Mouse (Mus musculus) right cerebral cortex, adult 18-20 months (tissue): ENCODE measurements around the gene Guca2a.

Source experiments
- DNase-seq: peaks from one replicate; pipeline ENCODE4 v3.0.0; 2022; ENCODE audit warnings: mixed read lengths

Gene Guca2a

DNA sequence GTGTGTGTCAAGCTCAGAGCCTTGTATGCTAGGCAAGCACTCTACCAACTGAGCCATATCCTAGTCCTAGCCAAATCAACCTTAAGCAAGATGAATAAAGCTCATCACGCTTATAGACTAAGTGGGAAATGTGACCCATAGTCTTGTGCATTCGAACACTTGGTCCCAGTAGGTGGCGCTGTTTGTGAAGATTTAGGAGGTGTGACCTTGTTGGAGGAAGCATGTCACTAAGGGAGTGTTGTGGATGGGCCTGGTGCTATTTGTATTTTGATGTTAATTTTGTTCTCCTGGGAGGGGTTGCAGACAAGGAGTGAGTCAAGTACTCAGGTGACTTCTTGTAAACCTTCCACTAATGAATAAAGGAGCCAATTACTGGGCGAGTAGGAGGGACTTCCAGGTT is 5.2 kb downstream of the Guca2a start:
- DNase-seq, result no peak

- no peak for DNase-seq
Observed at GRCm38 (mm10) chr4:119657011-119657410, 19.5 kb downstream of the Guca2a start.

- DNase-seq, result no peak
Observed at GRCm38 (mm10) chr4:119658246-119658645, 20.7 kb downstream of the Guca2a start.

DNA sequence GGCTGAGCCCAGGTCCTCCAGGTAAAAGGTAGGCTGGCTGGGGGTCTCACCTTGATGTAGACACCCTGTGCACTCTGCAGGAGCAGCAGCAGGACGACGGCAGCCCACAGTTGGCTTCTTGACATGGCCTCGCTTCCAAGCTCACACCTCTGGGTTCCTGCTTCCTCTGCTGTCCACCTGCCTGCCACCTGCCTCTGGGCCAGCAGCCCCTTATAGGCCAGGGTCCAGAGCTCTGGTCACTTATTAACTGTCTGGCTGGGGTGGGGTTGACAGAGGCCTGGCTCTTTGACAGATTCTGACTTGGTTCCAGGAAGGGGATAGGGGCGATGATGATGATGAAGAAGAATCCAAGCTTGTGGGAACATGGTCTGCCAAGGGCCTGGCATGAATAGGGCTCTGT is 21.2 kb downstream of the Guca2a start, which contains the start of gene Guca2b:
Gene Guca2b, minus strand, starts transcription at position 224 of the 400 bp plus-strand sequence.
- no peak for DNase-seq

DNA sequence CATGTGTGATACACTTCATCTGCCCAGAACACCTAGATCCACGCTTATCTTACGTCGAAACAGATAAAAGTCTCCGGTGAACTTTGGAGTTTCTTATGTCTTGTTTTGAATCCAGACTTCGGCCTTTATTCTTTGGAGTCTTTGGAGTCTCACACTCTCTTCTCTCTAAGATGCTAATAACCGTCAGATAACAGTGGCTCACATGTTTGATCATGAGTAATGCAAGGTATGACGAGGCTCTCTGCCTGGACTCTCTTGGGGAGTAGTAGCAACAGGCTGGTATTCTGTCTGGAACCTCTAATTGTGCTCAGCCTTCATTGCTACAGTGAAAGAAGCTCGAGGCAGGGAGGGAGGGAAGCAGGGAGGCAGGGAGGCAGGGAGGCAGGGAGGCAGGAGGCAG is 22.5 kb downstream of the Guca2a start:
- no peak for DNase-seq

DNA sequence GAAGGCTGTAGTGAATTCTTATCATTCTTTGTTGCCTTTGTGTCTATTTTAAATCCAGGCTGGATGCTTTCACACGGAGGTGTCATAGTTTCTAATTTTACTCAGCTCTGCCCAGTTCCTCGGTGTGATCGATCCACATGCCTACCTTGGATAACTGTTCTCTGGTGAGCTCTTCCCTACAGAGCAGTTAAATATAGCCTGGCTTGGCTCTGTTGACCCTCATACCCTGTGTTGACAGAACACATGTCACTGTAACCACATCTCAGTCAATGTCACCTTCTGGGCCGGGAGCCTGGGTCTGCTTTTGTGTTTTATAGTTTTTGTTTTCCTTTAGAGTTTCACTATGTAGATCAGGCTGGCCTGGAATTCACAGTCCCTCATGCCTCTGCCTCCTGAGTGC is 24.6 kb downstream of the Guca2a start:
- no peak for DNase-seq

GRCm38 (mm10) chr4:119662976-119663375 is 25.5 kb downstream of the Guca2a start:
- peak; percentile 55 for DNase-seq

- DNase-seq, result no peak
Observed at GRCm38 (mm10) chr4:119663409-119664095, 26.0 kb downstream of the Guca2a start.

GRCm38 (mm10) chr4:119665166-119665565 is 27.7 kb downstream of the Guca2a start:
- no peak for DNase-seq

- DNase-seq, result no peak
Observed at GRCm38 (mm10) chr4:119666116-119666515, 28.6 kb downstream of the Guca2a start.

DNA sequence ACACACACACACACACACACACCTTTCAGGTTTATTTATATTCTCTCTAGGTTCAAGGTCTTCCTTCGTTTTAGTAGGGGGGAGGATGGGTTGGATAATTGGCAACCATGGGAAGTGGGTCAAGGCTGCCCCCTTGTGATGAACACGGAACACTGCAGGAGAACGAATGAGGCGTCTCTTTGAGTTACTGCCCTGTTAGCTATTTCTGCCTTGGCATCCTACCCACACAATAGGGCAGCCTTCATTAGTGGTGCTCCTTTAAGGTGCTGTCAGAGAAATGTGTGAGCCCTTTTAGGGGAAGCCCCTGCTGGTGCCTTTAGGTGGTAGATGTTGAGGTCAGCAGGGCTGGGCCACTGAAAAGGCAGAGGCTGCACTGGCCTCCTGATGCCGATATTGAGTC is 29.9 kb downstream of the Guca2a start:
- DNase-seq, result no peak

DNA sequence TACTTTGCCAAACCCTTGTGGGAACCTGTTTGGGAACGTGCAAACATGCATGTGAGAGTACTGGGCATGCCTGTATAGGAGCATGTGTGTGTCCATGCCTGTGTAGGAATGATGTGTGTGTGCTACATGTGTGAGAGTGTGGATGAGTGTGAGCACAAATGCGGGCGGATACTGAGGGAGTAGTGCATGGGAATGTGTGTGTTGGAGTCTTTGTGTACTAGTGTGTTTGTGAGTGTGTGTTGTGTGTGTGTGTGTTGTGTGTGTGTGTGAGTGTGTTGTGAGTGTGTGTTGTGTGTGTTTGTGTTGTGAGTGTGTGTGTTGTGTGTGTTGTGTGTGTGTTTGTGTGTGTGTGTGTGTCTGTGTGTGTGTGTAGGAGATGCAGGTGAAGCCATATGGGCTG is 30.7 kb downstream of the Guca2a start:
- DNase-seq, result no peak

DNA sequence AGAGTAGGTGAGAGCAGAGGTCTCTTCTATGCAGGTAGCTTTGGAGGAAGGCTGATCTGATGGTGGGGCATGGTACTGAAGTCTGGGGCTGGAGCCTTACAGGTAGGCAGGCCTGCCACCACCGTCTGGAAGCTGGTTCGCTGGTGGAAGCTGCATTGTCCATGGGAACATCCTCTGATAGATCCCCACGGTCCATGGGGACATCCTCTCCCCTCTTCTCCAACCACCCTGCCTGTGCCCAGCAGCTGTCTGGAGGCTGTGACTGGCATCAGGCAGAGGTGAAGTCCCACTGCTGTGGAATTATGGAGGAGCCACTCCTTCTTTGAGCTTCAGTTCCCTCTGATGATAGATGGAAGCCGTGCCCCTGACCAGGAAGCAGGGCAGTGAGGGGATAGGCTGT is 31.1 kb downstream of the Guca2a start:
- DNase-seq, result no peak

GRCm38 (mm10) chr4:119669356-119670209 is 32.1 kb downstream of the Guca2a start:
- no peak for DNase-seq

- DNase-seq, result no peak
Observed at GRCm38 (mm10) chr4:119670210-119670555, 32.7 kb downstream of the Guca2a start.

DNA sequence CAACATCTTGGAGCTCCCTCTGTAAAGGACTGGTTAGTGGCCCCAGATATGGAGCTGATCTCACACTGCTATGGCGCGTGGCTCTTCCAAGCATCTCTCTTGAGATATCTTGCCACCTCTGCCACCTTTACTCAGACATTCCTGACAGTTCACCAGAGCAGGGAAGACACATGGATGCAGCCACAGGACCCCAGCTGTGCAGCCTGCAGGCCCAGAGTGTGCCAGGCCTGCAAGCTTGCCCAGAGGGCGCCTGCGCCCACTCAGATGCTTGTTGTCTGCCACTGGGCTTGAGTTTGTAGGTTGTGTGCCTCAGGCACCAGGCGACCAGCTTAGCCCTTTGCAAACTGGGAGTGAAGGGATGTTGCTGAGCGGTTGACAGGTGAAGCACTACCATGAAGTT is 33.2 kb downstream of the Guca2a start:
- no peak for DNase-seq

DNA sequence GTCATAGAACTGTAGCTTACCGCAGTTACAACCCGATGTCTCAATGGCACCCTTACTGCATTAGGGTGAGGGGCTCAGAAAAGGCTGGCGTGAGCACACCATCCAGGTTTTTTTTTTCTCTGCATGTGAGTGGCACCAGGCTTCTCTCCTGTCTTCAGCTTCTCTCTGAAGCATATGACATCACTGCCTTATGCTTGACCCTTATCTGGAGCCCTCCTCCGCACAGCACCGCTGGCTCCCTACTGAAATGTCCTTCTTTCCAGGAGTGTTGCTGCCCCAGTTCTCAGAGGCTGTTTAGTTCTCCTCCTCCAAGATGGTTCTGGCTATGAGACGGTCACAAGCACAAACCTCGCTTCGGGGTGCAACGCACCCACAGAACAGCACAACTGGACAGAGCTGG is 33.7 kb downstream of the Guca2a start:
- no peak for DNase-seq

DNA sequence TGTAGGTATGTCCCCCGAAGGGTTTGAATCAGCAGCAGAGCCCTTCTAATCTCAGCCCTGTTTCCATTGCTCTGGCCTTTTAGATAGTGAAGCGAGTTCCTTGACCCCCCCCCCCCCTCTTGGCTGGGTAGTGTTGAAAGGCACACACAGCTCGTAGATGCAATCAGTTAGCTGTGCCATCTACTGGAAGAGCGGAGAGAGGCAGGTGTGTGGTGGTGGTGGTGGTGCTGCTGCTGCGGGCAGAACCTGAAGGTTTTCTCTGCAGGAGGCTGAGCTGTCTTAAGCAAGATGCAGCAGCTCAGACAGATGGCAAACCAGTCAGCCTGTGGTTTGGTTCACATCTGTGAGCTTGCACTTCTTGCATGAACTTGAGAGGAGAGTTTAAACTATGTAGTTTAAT is 35.2 kb downstream of the Guca2a start:
- DNase-seq, result peak; percentile 28

DNA sequence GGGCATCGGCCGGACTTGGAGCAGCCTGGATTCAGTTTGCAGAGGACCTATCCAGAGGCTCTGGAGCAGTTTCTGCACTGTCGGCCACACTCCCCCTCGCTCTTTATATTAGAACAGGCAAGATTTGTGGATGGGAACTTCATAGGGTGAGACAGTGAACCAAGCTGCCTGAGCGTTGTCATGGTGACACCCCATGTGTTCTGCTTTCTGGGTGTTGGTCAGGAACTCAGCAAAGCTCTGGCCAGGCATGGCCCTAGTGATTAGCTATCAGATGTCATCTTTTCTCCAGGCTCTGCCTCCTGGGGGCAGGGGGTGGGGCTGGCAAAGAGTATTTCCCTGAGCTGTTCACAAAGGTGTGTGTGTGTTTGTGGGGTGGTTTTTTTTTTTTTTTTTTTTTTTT is 45.1 kb downstream of the Guca2a start:
- no peak for DNase-seq

GRCm38 (mm10) chr4:119685746-119686145 is 48.2 kb downstream of the Guca2a start:
- no peak for DNase-seq
